Mouse (Mus musculus) C2C12 (cell line): ENCODE measurements around the gene Tgif2lx1. TPM values are rescaled to one million over a fixed set of nuclear protein-coding genes. Genes with fewer than 3 reads are reported as not detected.
"Not testable (repeated sequence)": the region's sequence is repeated elsewhere in the genome, so short reads cannot be mapped to it uniquely, and the experiment has no call there.

Experiments used
- H3K27me3 ChIP-seq: one replicate; pipeline ENCODE4 v1.6.1; 2011; ENCODE audit not compliant: control insufficient read depth, insufficient read depth, insufficient read length
- H3K36me3 ChIP-seq: one replicate; pipeline ENCODE4 v1.6.1; 2011; ENCODE audit not compliant: control insufficient read depth, insufficient read depth
- H3K4me3 ChIP-seq: one replicate; pipeline ENCODE4 v1.5.1; 2011; ENCODE audit warnings: mild to moderate bottlenecking, control low read depth; ENCODE audit not compliant: poor library complexity, insufficient read depth, severe bottlenecking
- H3K79me2 ChIP-seq: one replicate; pipeline ENCODE4 v1.6.1; 2011; ENCODE audit not compliant: control insufficient read depth, insufficient read depth
- H3K79me3 ChIP-seq: one replicate; pipeline ENCODE4 v1.6.1; 2011; ENCODE audit warnings: low read depth, control low read depth
- H3ac ChIP-seq: one replicate; pipeline ENCODE3; 2011; ENCODE audit warnings: low read depth; ENCODE audit not compliant: control insufficient read depth, insufficient read length
- long read RNA-seq, 2 experiments: library from polyadenylated mRNA; unstranded; transcript quantifications; one replicate each; pipeline ENCODE4 v2.0.0; 2019 to 2020
- polyA plus RNA-seq: library from polyadenylated mRNA; unstranded; fragments of >200 nt; fragmentation: generic; extraction: Trizol; gene quantifications from one replicate; pipeline ENCODE4 v1.2.1, GENCODE M21; 2012; ENCODE audit warnings: missing spikeins

The Tgif2lx1 gene
- not detected for polyA plus RNA-seq
- long read RNA-seq, experiment 1: 0 reads
- long read RNA-seq, experiment 2: 0 reads

- not testable (repeated sequence) for H3ac ChIP-seq, H3K79me3 ChIP-seq, H3K27me3 ChIP-seq, H3K4me3 ChIP-seq, H3K36me3 ChIP-seq, H3K79me2 ChIP-seq
Measured at GRCm38 (mm10) chrX:118480637-118481036, at the start of gene Tgif2lx1. Gene Tgif2lx1 (minus strand): TSS chrX:118480737.

Other genes starting within 250 kb of the Tgif2lx1 start
- gene Tgif2lx2, start 53.5 kb downstream of the Tgif2lx1 start, polyA plus RNA-seq: not detected